Mouse (Mus musculus) testis, postnatal 10 days (tissue): ENCODE measurements around the gene Gnb1l.

Experiments
- DNase-seq: peaks from one replicate; pipeline ENCODE4 v3.0.0; 2021; ENCODE audit warnings: low spot score

The Gnb1l gene

DNA sequence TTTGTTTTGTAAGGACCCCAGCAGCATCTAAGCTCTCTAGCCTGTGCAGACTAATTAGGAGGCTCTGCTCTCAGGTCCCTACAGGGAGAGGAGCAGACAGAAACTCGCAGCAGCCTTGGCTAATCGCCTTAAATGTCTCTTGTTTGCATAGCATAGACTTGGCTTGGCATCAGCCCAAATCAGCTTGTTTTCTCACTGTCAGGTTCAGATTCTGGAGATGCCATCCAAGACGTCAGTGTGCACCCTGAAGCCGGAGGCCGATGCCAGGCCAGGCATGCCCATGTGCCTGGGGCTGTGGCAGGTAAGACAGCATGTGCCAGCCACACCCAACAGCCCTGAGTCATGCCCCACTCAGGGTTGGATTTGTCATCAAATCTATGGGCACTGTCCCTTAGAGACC, 49.4 kb downstream of the Gnb1l start:
- DNase-seq: no peak

- DNase-seq: no peak
These were observed 53.1 kb downstream of the Gnb1l start for GRCm38 (mm10) chr16:18551604-18552003.

DNA sequence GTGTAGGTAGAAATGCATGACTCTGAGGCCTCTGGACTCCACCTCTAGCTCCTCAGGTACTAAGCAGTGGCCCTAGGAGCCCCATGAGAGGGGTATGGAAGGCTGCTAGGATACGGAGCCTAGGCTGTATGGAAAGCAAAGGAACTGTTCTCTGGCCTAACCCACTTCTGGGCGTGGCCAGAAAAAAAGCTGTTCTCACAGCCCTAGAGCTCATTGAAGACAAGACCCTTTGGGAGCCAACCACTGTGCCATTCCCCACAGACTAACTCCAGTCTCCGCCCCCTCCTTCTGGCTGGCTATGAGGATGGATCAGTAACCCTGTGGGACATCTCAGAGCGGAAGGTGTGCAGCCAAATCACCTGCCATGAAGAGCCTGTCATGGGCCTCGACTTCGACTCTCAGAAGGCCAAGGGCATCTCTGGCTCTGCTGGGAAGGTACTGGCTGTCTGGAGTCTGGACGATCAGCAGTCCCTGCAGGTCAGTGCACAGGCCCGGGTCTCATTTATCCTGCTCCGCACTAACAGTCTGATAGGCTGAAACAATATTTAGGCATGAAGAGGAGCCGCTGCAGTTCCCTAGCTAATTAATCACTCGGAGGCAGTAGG, 53.7 kb downstream of the Gnb1l start:
- no peak for DNase-seq

GRCm38 (mm10) chr16:18554721-18555120, 56.2 kb downstream of the Gnb1l start:
- no peak for DNase-seq

- DNase-seq: no peak
These were observed 56.9 kb downstream of the Gnb1l start for GRCm38 (mm10) chr16:18555235-18555935.

- no peak for DNase-seq
These were observed 57.9 kb downstream of the Gnb1l start for GRCm38 (mm10) chr16:18556461-18556860.

DNA sequence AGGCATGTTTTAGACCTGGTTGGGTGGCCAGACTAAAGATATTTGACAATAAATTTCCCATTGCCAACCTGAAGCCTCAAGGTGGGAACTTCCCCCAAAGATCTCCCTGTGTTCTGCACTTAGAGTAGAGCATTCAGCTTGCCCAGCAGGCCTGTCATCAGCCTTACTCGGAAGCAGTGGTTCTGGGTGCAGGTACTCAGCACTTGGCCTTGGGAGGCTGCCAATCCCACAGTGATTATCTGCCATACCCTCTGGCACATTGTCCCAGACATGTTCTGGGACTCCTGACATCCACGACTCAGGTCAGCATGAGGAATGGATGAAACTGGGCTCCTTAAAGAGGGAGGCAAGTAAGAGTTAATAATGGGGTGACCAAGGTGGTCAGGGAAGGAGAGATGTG, 66.0 kb downstream of the Gnb1l start:
- no peak for DNase-seq

DNA sequence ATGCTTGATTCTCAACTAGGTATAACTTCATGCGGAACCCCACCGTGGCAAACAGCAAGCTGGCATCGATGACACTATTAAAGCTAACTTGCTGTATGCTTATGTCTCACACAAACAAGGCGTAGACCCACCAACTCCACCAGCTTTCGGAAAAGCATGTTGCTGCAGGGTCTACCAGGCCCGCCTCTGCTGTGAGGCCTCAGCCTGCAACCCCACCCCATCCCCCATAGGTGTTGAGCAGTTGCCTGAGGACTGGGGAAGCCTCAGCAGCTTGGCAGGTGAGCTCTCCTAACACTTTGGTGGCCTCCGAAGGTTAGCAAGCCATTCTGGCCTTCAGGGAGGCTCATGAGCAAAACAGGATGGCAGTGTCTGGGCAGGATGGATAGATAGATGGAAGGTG, 70.1 kb downstream of the Gnb1l start:
- no peak for DNase-seq

GRCm38 (mm10) chr16:18574196-18574595, 75.7 kb downstream of the Gnb1l start:
- DNase-seq: no peak

GRCm38 (mm10) chr16:18577071-18577470, 78.6 kb downstream of the Gnb1l start:
- no peak for DNase-seq

DNA sequence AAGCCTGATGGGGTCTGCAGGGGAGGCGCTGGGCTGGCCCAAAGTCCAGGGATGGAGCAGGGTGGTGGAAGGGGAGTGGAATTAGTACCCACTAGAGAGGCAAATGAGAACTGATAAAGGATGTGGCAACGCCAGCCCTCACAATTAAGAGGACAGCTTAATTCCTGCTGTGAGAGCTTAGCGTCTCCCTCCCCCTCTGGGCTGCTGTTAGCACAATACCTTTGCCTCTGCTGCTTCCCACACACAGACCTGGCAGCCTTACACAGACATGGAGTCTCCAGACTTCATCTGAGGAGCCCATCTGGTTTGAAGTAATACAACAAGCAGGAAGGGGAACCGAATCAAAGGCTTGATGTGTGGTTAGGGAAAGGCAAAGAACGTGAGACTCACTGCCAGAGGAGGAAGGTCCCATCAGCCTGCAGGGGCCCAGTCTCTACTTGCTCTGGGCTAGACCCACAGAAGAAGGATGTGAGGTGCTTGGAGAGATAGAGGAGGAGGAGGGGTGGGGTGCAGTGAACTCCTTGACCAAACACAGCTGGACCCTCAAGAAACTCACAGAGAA, 79.2 kb downstream of the Gnb1l start:
- DNase-seq: no peak

DNA sequence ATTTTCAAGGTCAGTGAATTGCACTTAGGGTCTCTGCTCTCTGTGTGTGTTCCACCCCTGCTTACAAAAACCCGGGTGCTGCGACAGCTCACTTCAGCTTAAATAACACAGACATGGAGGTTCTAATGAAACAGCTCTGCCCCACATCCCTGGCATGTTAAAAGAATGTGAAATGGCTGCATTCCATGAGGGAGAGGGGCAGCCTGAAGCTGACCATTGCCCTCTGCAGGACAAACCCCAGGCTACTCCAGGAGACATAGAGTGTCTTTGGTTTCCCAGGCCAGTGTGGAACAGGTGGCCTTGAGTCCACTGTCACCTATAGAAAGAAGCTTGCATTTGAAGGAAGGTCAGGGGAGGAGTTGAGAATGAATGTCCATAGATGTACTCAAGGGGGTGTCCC, 81.9 kb downstream of the Gnb1l start:
- DNase-seq: no peak

GRCm38 (mm10) chr16:18581050-18581622, 82.6 kb downstream of the Gnb1l start:
- peak; percentile 63 for DNase-seq

DNA sequence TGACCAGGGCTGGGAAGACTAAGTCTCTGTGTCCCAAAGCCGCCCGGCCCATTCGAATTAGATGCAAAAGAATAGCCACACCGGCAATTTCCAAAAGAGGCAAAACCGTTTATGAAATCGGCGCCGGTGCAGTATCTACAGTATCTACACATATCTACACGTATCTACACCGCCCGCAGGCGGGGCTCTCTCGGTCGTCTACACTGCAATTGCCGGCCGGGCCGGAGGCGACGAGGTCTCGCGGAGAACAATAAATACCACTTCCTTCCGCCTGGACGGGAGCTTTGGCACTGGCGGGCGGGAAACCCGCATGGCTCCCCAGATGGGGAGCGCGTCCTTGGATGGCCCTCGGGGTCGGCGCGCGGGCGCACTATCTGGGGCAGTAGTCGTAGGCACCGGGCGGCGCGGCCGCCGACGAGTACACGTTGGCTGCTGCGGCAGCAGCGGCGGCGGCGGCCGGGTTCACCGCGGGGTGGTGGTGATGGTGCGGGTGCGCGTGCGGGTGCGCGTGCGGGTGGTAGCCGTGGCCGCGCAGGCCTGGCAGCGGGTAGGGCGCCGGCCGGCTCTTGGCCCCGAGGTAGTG, 83.2 kb downstream of the Gnb1l start:
- DNase-seq: no peak

GRCm38 (mm10) chr16:18582426-18583148, 84.1 kb downstream of the Gnb1l start:
- DNase-seq: no peak

GRCm38 (mm10) chr16:18583169-18583568, 84.7 kb downstream of the Gnb1l start:
- DNase-seq: no peak

DNA sequence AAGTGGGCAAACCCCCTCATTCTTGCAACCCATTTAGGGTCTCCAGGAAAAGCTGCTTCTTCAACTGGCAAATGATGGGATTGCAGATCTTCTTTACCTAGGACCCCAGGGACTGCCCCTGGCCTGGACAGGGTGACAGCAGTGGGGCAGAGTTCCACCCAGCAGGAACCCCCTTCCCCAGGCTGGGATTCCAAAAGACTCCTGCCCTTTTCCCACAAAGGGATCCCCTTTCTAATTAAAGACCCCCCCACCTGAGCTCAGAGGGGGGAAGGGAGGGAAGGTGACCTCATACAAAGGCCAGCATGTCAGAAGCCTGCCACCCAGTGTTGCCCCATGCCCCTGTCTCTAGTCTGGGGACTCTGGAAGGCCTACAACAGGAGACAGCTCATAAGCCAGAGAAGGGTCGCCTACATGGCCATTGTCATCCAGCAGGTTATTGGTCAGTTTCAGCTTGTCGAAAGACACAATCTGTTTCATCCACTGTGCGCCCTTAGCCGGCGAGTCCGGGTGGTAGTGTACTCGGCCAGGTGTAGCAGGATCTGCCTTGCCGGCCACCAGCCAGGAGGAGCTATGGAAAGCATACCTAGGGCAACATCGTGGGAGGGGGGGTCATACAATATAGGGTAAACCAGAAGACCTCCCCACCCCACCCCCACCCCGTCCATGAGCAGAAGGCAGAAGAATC, 85.3 kb downstream of the Gnb1l start:
- no peak for DNase-seq

DNA sequence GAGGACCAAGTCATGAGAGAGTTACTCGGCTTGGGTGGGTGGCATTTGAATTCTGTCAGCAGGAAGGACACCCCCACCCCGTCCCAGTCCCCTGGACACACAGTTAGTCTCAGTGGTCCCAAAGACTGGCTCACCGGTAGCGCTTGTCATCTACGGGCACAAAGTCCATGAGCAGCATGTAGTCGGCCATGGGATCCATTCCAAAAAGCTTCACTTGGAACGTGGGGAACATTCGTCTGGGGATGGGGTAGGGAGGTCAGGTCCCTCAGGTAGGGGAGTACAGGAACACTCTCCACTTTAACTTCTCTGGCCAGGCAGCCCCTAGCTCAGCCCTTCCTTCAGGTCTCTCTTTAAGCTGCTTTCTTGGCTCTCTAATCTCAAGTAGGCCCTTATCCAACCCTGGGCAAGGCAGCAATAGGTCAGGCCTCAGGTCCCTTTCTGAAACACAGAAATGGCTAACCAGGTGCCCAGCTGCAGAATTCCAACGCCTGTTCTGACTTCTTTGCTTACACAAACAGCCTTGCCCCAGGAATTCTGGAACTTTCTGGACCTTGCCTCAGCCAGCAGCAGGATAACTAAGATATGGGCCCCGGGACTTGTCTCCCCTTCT, 86.5 kb downstream of the Gnb1l start:
- no peak for DNase-seq

- no peak for DNase-seq
These were observed 87.2 kb downstream of the Gnb1l start for GRCm38 (mm10) chr16:18585676-18586075.

GRCm38 (mm10) chr16:18586076-18586905, 87.8 kb downstream of the Gnb1l start:
- DNase-seq: no peak
